Mouse (Mus musculus): Measurements from ENCODE around the gene Pcsk6. TPM values are rescaled to one million over a fixed set of nuclear protein-coding genes. Genes with fewer than 3 reads are reported as not detected.

Gene Pcsk6
- polyA plus RNA-seq, 1 experiment = 0.04 TPM

DNA sequence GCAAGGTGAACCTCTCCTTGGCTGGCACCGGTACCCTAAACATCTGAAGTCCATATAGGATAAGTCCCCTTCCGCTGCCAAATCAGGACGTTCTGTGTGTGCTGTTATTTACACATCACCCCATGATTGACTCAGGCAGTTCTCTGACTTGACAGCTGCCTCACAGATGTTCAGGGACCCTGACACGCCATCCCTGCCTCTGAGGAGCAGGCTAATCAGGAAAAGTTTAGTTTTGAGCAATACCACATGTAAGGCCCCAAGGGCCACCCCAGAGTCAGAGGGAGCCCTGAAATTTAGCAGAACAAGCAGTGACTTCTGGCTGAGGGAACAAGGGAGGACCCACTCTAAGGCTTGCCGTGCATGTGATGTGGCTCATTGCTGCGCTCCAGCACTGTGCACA lies 130.8 kb downstream of the Pcsk6 start:
- Histone ChIP-seq H3K4me2 (ENCODE audit: low read depth) (no peak overlapping the region), H3K27me3 (ENCODE audit: control insufficient read depth, insufficient read depth, insufficient read length) (peaks cover 34% of the 10 kb centered on the region), H3K79me2 (ENCODE audit: control insufficient read depth, insufficient read depth) (no peaks in the 10 kb centered on the region), H3K36me3 (ENCODE audit: control insufficient read depth, insufficient read depth) (no peaks in the 10 kb centered on the region), H3ac (ENCODE audit: control insufficient read depth, insufficient read length) (no peak overlapping the region), H3K4me3 (no peak overlapping the region)
- TF ChIP-seq MYOD1 (IDR thresholded peaks at IDR 0.05; ENCODE audit: control insufficient read depth in 1 of 3, insufficient read length in 2 of 3, low read depth in 2 of 3) (no peak), TCF12 (IDR thresholded peaks at IDR 0.05; ENCODE audit: insufficient read depth, poor library complexity, severe bottlenecking) (no peak), USF1 (IDR thresholded peaks at IDR 0.05; ENCODE audit: low read depth) (no peak), E2F4 (IDR thresholded peaks at IDR 0.05; ENCODE audit: insufficient read depth) (no peak), REST (IDR thresholded peaks at IDR 0.05; ENCODE audit: insufficient read depth, insufficient read length) (no peak), TCF3 (IDR thresholded peaks at IDR 0.05; ENCODE audit: insufficient read length, low read depth) (no peak), SRF (IDR thresholded peaks at IDR 0.05; ENCODE audit: control insufficient read depth, insufficient read length, low read depth) (no peak), MAX (IDR thresholded peaks at IDR 0.05; ENCODE audit: low read depth) (no peak), MYOG (IDR thresholded peaks at IDR 0.05; ENCODE audit: control insufficient read depth in 1 of 3, insufficient read depth in 1 of 3, insufficient read length in 2 of 3, low read depth in 2 of 3) (no peak), CEBPB (IDR thresholded peaks at IDR 0.05; ENCODE audit: insufficient read depth, poor library complexity, severe bottlenecking) (no peak), POLR2A (IDR thresholded peaks at IDR 0.05; ENCODE audit: insufficient read length, low read depth) (no peak), POLR2AphosphoS2 (IDR thresholded peaks at IDR 0.05; ENCODE audit: insufficient read length, low read depth) (no peak)

GRCm38 (mm10) chr7:65993410-65993809 lies 131.9 kb downstream of the Pcsk6 start:
- no peaks in the 10 kb centered on the region for H3K79me2 ChIP-seq (ENCODE audit: control insufficient read depth, insufficient read depth)
- H3K36me3 ChIP-seq (ENCODE audit: control insufficient read depth, insufficient read depth) = no peaks in the 10 kb centered on the region
- H3K27me3 ChIP-seq (ENCODE audit: control insufficient read depth, insufficient read depth, insufficient read length) = peaks cover 34% of the 10 kb centered on the region
- H3ac ChIP-seq (ENCODE audit: control insufficient read depth, insufficient read length) = no peak overlapping the region
- H3K4me2 ChIP-seq (ENCODE audit: low read depth) = no peak overlapping the region
- no peak overlapping the region for H3K4me3 ChIP-seq
- TF ChIP-seq USF1 (IDR thresholded peaks at IDR 0.05; ENCODE audit: low read depth) = no peak
- TF ChIP-seq MAX (IDR thresholded peaks at IDR 0.05; ENCODE audit: low read depth) = no peak
- TF ChIP-seq MYOD1 (IDR thresholded peaks at IDR 0.05; ENCODE audit: control insufficient read depth in 1 of 3, insufficient read length in 2 of 3, low read depth in 2 of 3) = no peak
- no peak for TF ChIP-seq TCF3 (IDR thresholded peaks at IDR 0.05; ENCODE audit: insufficient read length, low read depth)
- no peak for TF ChIP-seq TCF12 (IDR thresholded peaks at IDR 0.05; ENCODE audit: insufficient read depth, poor library complexity, severe bottlenecking)
- TF ChIP-seq POLR2A (IDR thresholded peaks at IDR 0.05; ENCODE audit: insufficient read length, low read depth) = no peak
- no peak for TF ChIP-seq MYOG (IDR thresholded peaks at IDR 0.05; ENCODE audit: control insufficient read depth in 1 of 3, insufficient read depth in 1 of 3, insufficient read length in 2 of 3, low read depth in 2 of 3)
- TF ChIP-seq POLR2AphosphoS2 (IDR thresholded peaks at IDR 0.05; ENCODE audit: insufficient read length, low read depth) = no peak
- TF ChIP-seq SRF (IDR thresholded peaks at IDR 0.05; ENCODE audit: control insufficient read depth, insufficient read length, low read depth) = no peak
- TF ChIP-seq CEBPB (IDR thresholded peaks at IDR 0.05; ENCODE audit: insufficient read depth, poor library complexity, severe bottlenecking) = no peak
- no peak for TF ChIP-seq REST (IDR thresholded peaks at IDR 0.05; ENCODE audit: insufficient read depth, insufficient read length)
- TF ChIP-seq E2F4 (IDR thresholded peaks at IDR 0.05; ENCODE audit: insufficient read depth) = no peak

DNA sequence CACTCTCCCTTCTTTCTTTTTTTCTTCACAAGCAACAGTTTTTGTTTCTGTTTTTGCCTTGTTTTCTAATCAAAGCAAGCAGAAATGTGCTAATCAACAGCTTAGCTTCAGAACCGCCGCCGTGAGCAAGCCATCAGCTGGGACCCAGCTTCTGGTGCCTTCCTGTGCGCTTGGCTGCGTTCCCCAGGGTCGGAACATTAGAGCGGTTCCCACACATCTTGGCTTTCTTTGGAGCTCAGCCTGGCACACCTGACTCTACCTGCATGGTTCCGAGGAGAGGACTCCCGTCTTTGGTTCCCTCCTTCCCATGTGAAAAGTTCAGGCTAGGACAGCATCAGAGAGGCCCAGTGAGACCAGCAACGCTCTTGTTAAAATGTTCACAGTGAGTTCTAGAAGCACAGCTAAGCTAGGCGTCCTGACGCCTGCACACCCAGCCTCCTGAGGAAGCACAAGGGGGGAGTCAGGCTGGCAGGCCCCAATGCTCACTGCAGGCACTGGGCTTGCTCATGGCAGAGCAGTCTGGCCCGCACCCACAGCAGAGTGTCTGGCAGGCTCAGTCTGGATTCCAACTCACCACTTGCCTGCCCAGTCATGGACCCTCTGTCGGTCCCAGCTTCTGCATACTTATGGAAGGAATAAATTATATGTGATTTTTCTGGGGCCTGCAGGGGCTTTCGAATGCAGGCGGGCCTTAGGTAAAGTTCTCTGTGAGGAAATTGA lies 139.7 kb downstream of the Pcsk6 start:
- TF ChIP-seq MYOG (IDR thresholded peaks at IDR 0.05; ENCODE audit: control insufficient read depth in 1 of 3, insufficient read depth in 1 of 3, insufficient read length in 2 of 3, low read depth in 2 of 3) (no peak), TCF12 (IDR thresholded peaks at IDR 0.05; ENCODE audit: insufficient read depth, poor library complexity, severe bottlenecking) (no peak), POLR2A (IDR thresholded peaks at IDR 0.05; ENCODE audit: insufficient read length, low read depth) (no peak), SRF (IDR thresholded peaks at IDR 0.05; ENCODE audit: control insufficient read depth, insufficient read length, low read depth) (no peak), CEBPB (IDR thresholded peaks at IDR 0.05; ENCODE audit: insufficient read depth, poor library complexity, severe bottlenecking) (no peak), MAX (IDR thresholded peaks at IDR 0.05; ENCODE audit: low read depth) (no peak), REST (IDR thresholded peaks at IDR 0.05; ENCODE audit: insufficient read depth, insufficient read length) (no peak), MYOD1 (IDR thresholded peaks at IDR 0.05; ENCODE audit: control insufficient read depth in 1 of 3, insufficient read length in 2 of 3, low read depth in 2 of 3) (no peak), E2F4 (IDR thresholded peaks at IDR 0.05; ENCODE audit: insufficient read depth) (no peak), TCF3 (IDR thresholded peaks at IDR 0.05; ENCODE audit: insufficient read length, low read depth) (no peak), USF1 (IDR thresholded peaks at IDR 0.05; ENCODE audit: low read depth) (no peak), POLR2AphosphoS2 (IDR thresholded peaks at IDR 0.05; ENCODE audit: insufficient read length, low read depth) (no peak)

DNA sequence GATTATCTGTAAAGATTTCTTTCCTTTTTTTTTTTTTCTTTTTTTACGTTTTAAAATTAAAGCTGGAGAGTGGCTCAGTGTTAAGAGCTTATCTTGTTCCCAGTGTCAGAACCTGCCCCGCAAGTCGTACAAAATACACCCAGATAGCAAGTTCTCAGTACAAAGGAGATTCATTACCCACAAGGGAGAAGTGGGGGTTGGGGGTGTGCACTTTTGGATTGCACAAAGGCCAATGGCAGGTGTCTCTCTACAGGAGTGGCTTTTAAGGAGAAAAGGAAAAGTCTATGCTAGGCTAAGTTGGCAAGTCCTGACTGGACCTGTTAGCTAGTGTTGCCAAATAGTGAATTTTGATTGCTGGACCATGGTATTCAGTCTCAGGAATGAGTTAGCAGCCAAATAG lies 140.3 kb downstream of the Pcsk6 start:
- Histone ChIP-seq H3K79me2 (ENCODE audit: control insufficient read depth, insufficient read depth) (no peaks in the 10 kb centered on the region), H3K4me2 (ENCODE audit: low read depth) (no peak overlapping the region), H3K4me3 (no peak overlapping the region), H3ac (ENCODE audit: control insufficient read depth, insufficient read length) (no peak overlapping the region), H3K36me3 (ENCODE audit: control insufficient read depth, insufficient read depth) (no peaks in the 10 kb centered on the region), H3K27me3 (ENCODE audit: control insufficient read depth, insufficient read depth, insufficient read length) (peaks cover 18% of the 10 kb centered on the region)
- TF ChIP-seq TCF12 (IDR thresholded peaks at IDR 0.05; ENCODE audit: insufficient read depth, poor library complexity, severe bottlenecking) (no peak), E2F4 (IDR thresholded peaks at IDR 0.05; ENCODE audit: insufficient read depth) (no peak), TCF3 (IDR thresholded peaks at IDR 0.05; ENCODE audit: insufficient read length, low read depth) (no peak), USF1 (IDR thresholded peaks at IDR 0.05; ENCODE audit: low read depth) (no peak), REST (IDR thresholded peaks at IDR 0.05; ENCODE audit: insufficient read depth, insufficient read length) (no peak), POLR2AphosphoS2 (IDR thresholded peaks at IDR 0.05; ENCODE audit: insufficient read length, low read depth) (no peak), MAX (IDR thresholded peaks at IDR 0.05; ENCODE audit: low read depth) (no peak), CEBPB (IDR thresholded peaks at IDR 0.05; ENCODE audit: insufficient read depth, poor library complexity, severe bottlenecking) (no peak), MYOD1 (IDR thresholded peaks at IDR 0.05; ENCODE audit: control insufficient read depth in 1 of 3, insufficient read length in 2 of 3, low read depth in 2 of 3) (no peak), MYOG (IDR thresholded peaks at IDR 0.05; ENCODE audit: control insufficient read depth in 1 of 3, insufficient read depth in 1 of 3, insufficient read length in 2 of 3, low read depth in 2 of 3) (no peak), POLR2A (IDR thresholded peaks at IDR 0.05; ENCODE audit: insufficient read length, low read depth) (no peak), SRF (IDR thresholded peaks at IDR 0.05; ENCODE audit: control insufficient read depth, insufficient read length, low read depth) (no peak)

More for the DNA sequence above, 139.7 kb downstream of the Pcsk6 start:
- Histone ChIP-seq H3K4me3 (no peak overlapping the region), H3K4me2 (ENCODE audit: low read depth) (no peak overlapping the region), H3K36me3 (ENCODE audit: control insufficient read depth, insufficient read depth) (no peaks in the 10 kb centered on the region), H3ac (ENCODE audit: control insufficient read depth, insufficient read length) (no peak overlapping the region), H3K27me3 (ENCODE audit: control insufficient read depth, insufficient read depth, insufficient read length) (peaks cover 12% of the 10 kb centered on the region), H3K79me2 (ENCODE audit: control insufficient read depth, insufficient read depth) (no peaks in the 10 kb centered on the region)

Measured in myocyte (in vitro differentiated cells).